ENCODE assay signal across 8 mouse cellular contexts in the genomic region with DNA sequence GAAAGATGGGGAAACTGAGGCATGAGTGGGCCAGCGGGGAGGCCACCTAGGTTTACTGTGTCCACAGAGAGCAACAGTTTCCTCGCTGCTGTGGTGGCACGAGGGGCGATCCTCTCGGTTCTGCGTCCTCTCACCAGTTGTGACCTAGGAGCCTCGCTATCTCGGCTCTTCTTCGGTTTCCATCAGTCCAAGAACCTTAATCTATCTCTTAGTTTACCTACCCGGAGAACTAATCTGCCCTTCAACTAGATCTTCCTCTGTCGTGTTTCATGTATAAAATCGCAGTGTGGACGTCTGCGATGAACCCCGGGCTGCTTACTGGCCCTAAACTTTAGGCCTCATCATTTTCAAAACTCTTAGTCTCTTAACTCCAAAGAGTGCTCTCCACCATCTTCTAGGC. TPM values are rescaled to one million over a fixed set of nuclear protein-coding genes. Genes with fewer than 3 reads are reported as not detected.
DNase-seq lines count a peak whose midpoint lies in the region; ATAC-seq and TF ChIP-seq lines count a peak whose summit lies in the region.

No protein-coding gene starts in this region.

- no peak for TF ChIP-seq POLR2A in heart, adult 2 months (IDR thresholded peaks at IDR 0.05; ENCODE audit: insufficient read depth, low read depth, low read length)
- TF ChIP-seq POLR2A in embryonic fibroblast, embryonic 13.5 days (IDR thresholded peaks at IDR 0.05; ENCODE audit: low read depth, low read length), result no peak

- H3K4me3 ChIP-seq in heart, adult 2 months, result peak overlapping the region; percentile 95
- H3K4me3 ChIP-seq in C2C12 (ENCODE audit: insufficient read depth, poor library complexity, severe bottlenecking), result peak overlapping the region; percentile 68
- H3K4me3 ChIP-seq in embryonic fibroblast, embryonic 13.5 days (ENCODE audit: insufficient read depth, low read length), result peak overlapping the region; percentile 64
- peak overlapping the region; percentile 94 for H3K4me3 ChIP-seq in liver, embryonic 13.5 days (replicated peaks)

- DNase-seq in heart, adult 2 months, result no peak
- no peak for DNase-seq in heart, postnatal 4 days
- DNase-seq in liver, embryonic 13.5 days, result no peak
- no peak for DNase-seq in adrenal gland, postnatal 4 days (ENCODE audit: low spot score in 2 of 2)
- DNase-seq in spleen, postnatal 10 days (ENCODE audit: low spot score in 2 of 2), result no peak
- DNase-seq in right cerebral cortex, postnatal 4 days, result no peak

- H3K4me2 ChIP-seq in liver, embryonic 13.5 days, result peak overlapping the region; percentile 93

- peaks cover 23% of the 10 kb centered on the region for H3K79me3 ChIP-seq in C2C12 (ENCODE audit: low read depth)

- no peaks in the 10 kb centered on the region for H3K27me3 ChIP-seq in heart, adult 2 months (ENCODE audit: control insufficient read depth, insufficient read depth, low read length)
- H3K27me3 ChIP-seq in C2C12 (ENCODE audit: control insufficient read depth, insufficient read depth, insufficient read length), result no peaks in the 10 kb centered on the region
- H3K27me3 ChIP-seq in liver, embryonic 13.5 days, result no peaks in the 10 kb centered on the region

- WGBS in heart, adult 2 months, result 3% methylated on average over 15 of the region's 15 CpGs
- 8% methylated on average over 15 of the region's 15 CpGs for WGBS in liver, embryonic 13.5 days (ENCODE audit: insufficient replicate concordance)

- H3K9me3 ChIP-seq in liver, embryonic 13.5 days (replicated peaks), result no peaks in the 10 kb centered on the region

- peak; percentile 27 for ATAC-seq in liver, embryonic 13.5 days (ENCODE audit: low read depth)

- no peak for TF ChIP-seq EP300 in heart, adult 2 months (IDR thresholded peaks at IDR 0.05; ENCODE audit: insufficient read depth, low read depth, low read length)

- TF ChIP-seq CTCF in heart, adult 2 months (IDR thresholded peaks at IDR 0.05), result no peak
- TF ChIP-seq CTCF in C2C12 (IDR thresholded peaks at IDR 0.05; ENCODE audit: control insufficient read depth, insufficient read depth, insufficient read length), result no peak
- TF ChIP-seq CTCF in embryonic fibroblast, embryonic 13.5 days (IDR thresholded peaks at IDR 0.05; ENCODE audit: borderline replicate concordance, insufficient read depth, low read length), result no peak

- H3K9ac ChIP-seq in heart, adult 2 months (ENCODE audit: low read depth, low read length), result peak overlapping the region; percentile 94
- H3K9ac ChIP-seq in liver, embryonic 13.5 days, result peak overlapping the region; percentile 96

- H3K27ac ChIP-seq in heart, adult 2 months, result peak overlapping the region; percentile 94
- H3K27ac ChIP-seq in embryonic fibroblast, embryonic 13.5 days (ENCODE audit: insufficient read depth, low read length), result peak overlapping the region; percentile 42; the same call in 1 of the 2 replicates
- H3K27ac ChIP-seq in liver, embryonic 13.5 days, result peak overlapping the region; percentile 87

- intact Hi-C loops in heart, adult 2 months (cut with DNase I), result no loop called here

- peaks cover 1% of the 10 kb centered on the region; the same call in 1 of the 2 replicates for H3K79me2 ChIP-seq in heart, adult 2 months (replicated peaks; ENCODE audit: control insufficient read depth, insufficient read depth, low read length)
- H3K79me2 ChIP-seq in C2C12 (ENCODE audit: control insufficient read depth, insufficient read depth), result peaks cover 36% of the 10 kb centered on the region

- peak overlapping the region; percentile 84 for H3ac ChIP-seq in C2C12 (ENCODE audit: control insufficient read depth, insufficient read length, low read depth)

- peaks cover 8% of the 10 kb centered on the region; the same call in 1 of the 2 replicates for H3K36me3 ChIP-seq in heart, adult 2 months (ENCODE audit: control insufficient read depth, insufficient read depth, low read length)
- peaks cover 45% of the 10 kb centered on the region for H3K36me3 ChIP-seq in C2C12 (ENCODE audit: control insufficient read depth, insufficient read depth)
- peaks cover 40% of the 10 kb centered on the region for H3K36me3 ChIP-seq in liver, embryonic 13.5 days

- peaks cover 6% of the 10 kb centered on the region for H3K4me1 ChIP-seq in heart, adult 2 months (ENCODE audit: control insufficient read depth, insufficient read depth, low read length)
- no peaks in the 10 kb centered on the region for H3K4me1 ChIP-seq in embryonic fibroblast, embryonic 13.5 days (ENCODE audit: control insufficient read depth, insufficient read depth, low read length)
- H3K4me1 ChIP-seq in liver, embryonic 13.5 days (replicated peaks), result peaks cover 39% of the 10 kb centered on the region

TF ChIP-seq in C2C12, 6 proteins besides CTCF, POLR2A, EP300 and RAD21:
- TF ChIP-seq MYOG (IDR thresholded peaks at IDR 0.05; ENCODE audit: control insufficient read depth, extremely low read depth, insufficient read length), result no peak
- TF ChIP-seq MAX (IDR thresholded peaks at IDR 0.05), result no peak
- TF ChIP-seq MYOD1 (IDR thresholded peaks at IDR 0.05; ENCODE audit: control insufficient read depth, insufficient read length, low read depth), result no peak
- no peak for TF ChIP-seq FOSL1 (IDR thresholded peaks at IDR 0.05; ENCODE audit: insufficient read depth, low read length, poor library complexity, severe bottlenecking)
- no peak for TF ChIP-seq USF1 (IDR thresholded peaks at IDR 0.05; ENCODE audit: low read depth)
- TF ChIP-seq CEBPB (IDR thresholded peaks at IDR 0.05; ENCODE audit: low read depth), result no peak

RNA-seq across cellular contexts. Expression of a gene that starts 0.6 kb away (rescaled TPM):
- under 1 TPM in 1 of 2 experiments, not detected in 1; 0.30 TPM for total RNA-seq in heart, adult 2 months (2021)
- polyA plus RNA-seq in heart, adult 2 months (2012; rRNA removed), result 0.04 and 0.15 TPM in 2 replicates
- under 1 TPM; 0.18 to 0.21 TPM for total RNA-seq in heart, postnatal 4 days (2021)
- polyA plus RNA-seq in C2C12 (2012; fragmentation: generic; extraction: Trizol), result 0.01 TPM
- polyA plus RNA-seq in embryonic fibroblast, embryonic 13.5 days (2011; ENCODE audit: insufficient read length, low read depth, missing spikeins), result 0.28 and 0.30 TPM in 2 replicates
- polyA plus RNA-seq in liver, embryonic 13.5 days (2015; fragmentation: Nextera tagmentation; extraction: Ambion mirVana), result 0.02 TPM in 1 of 2 replicates, not detected in the other
- total RNA-seq in adrenal gland, postnatal 4 days (2021), result under 1 TPM; 0.23 to 0.25 TPM

RNA-seq across cellular contexts. Expression of a gene that starts 0.7 kb away (rescaled TPM):
- 10 to 100 TPM; 32.2 to 36.4 TPM for total RNA-seq in heart, adult 2 months (2021)
- 41.3 and 65.8 TPM in 2 replicates for polyA plus RNA-seq in heart, adult 2 months (2012; rRNA removed)
- 10 to 100 TPM; 26.4 to 26.8 TPM for total RNA-seq in heart, postnatal 4 days (2021)
- polyA plus RNA-seq in C2C12 (2012; fragmentation: generic; extraction: Trizol), result 19.9 TPM
- 31.3 and 35.5 TPM in 2 replicates for polyA plus RNA-seq in embryonic fibroblast, embryonic 13.5 days (2011; ENCODE audit: insufficient read length, low read depth, missing spikeins)
- polyA plus RNA-seq in liver, embryonic 13.5 days (2015; fragmentation: Nextera tagmentation; extraction: Ambion mirVana), result 19.8 and 22.2 TPM in 2 replicates
- total RNA-seq in adrenal gland, postnatal 4 days (2021), result 10 to 100 TPM; 53.7 to 61.7 TPM

RNA-seq across cellular contexts. Expression of a gene that starts 6.2 kb away (rescaled TPM):
- total RNA-seq in heart, adult 2 months (2021), result 10 to 100 TPM; 29.5 to 33.9 TPM
- polyA plus RNA-seq in heart, adult 2 months (2012; rRNA removed), result 8.4 and 12.0 TPM in 2 replicates
- total RNA-seq in heart, postnatal 4 days (2021), result 10 to 100 TPM; 56.4 to 57.0 TPM
- 80.3 TPM for polyA plus RNA-seq in C2C12 (2012; fragmentation: generic; extraction: Trizol)
- 108 and 113 TPM in 2 replicates for polyA plus RNA-seq in embryonic fibroblast, embryonic 13.5 days (2011; ENCODE audit: insufficient read length, low read depth, missing spikeins)
- 78.8 and 87.7 TPM in 2 replicates for polyA plus RNA-seq in liver, embryonic 13.5 days (2015; fragmentation: Nextera tagmentation; extraction: Ambion mirVana)
- 10 to 100 TPM; 84.0 to 93.4 TPM for total RNA-seq in adrenal gland, postnatal 4 days (2021)

RNA-seq across cellular contexts. Expression of a gene that starts 9.5 kb away (rescaled TPM):
- total RNA-seq in heart, adult 2 months (2021), result under 1 TPM; 0.70 to 0.91 TPM
- polyA plus RNA-seq in heart, adult 2 months (2012; rRNA removed), result 1.5 and 2.9 TPM in 2 replicates
- 1 to 10 TPM; 1.0 to 1.3 TPM for total RNA-seq in heart, postnatal 4 days (2021)
- polyA plus RNA-seq in C2C12 (2012; fragmentation: generic; extraction: Trizol), result 1.2 TPM
- 1.7 and 2.0 TPM in 2 replicates for polyA plus RNA-seq in embryonic fibroblast, embryonic 13.5 days (2011; ENCODE audit: insufficient read length, low read depth, missing spikeins)
- 0.13 and 0.24 TPM in 2 replicates for polyA plus RNA-seq in liver, embryonic 13.5 days (2015; fragmentation: Nextera tagmentation; extraction: Ambion mirVana)
- total RNA-seq in adrenal gland, postnatal 4 days (2021), result 1 to 10 TPM; 2.4 TPM

RNA-seq across cellular contexts. Expression of a gene that starts 34.0 kb away (rescaled TPM):
- 1 to 10 TPM in 1 of 2 experiments, under 1 TPM in 1; 0.80 to 1.2 TPM for total RNA-seq in heart, adult 2 months (2021)
- polyA plus RNA-seq in heart, adult 2 months (2012; rRNA removed), result 1.2 and 1.5 TPM in 2 replicates
- total RNA-seq in heart, postnatal 4 days (2021), result under 1 TPM; 0.14 to 0.19 TPM
- 0.09 TPM for polyA plus RNA-seq in C2C12 (2012; fragmentation: generic; extraction: Trizol)
- 0.23 and 0.67 TPM in 2 replicates for polyA plus RNA-seq in embryonic fibroblast, embryonic 13.5 days (2011; ENCODE audit: insufficient read length, low read depth, missing spikeins)
- 0.38 and 0.59 TPM in 2 replicates for polyA plus RNA-seq in liver, embryonic 13.5 days (2015; fragmentation: Nextera tagmentation; extraction: Ambion mirVana)
- total RNA-seq in adrenal gland, postnatal 4 days (2021), result 1 to 10 TPM; 2.7 to 3.3 TPM

Comparison
In these comparisons a context has a peak if more than half of its experiments do, and no peak if none do; other contexts are left out.
1. H3K27ac ChIP-seq: peak in every context shown above with its lines; median percentile 94 in heart, adult 2 months; 87 in liver, embryonic 13.5 days; 42 in embryonic fibroblast, embryonic 13.5 days.